22 mouse cellular contexts compared by ENCODE assay signal in genomic region chr13:19482198-19482597, GRCm38 (mm10).
DNase-seq lines count a peak whose midpoint lies in the region; ATAC-seq and TF ChIP-seq lines count a peak whose summit lies in the region.
"Had no signal": no experiment of that assay in that cellular context is flagged by ENCODE, and none has a peak within 500 bp of the region (broad histone marks: within the 10 kb centered on the region; RNA-seq: fewer than 3 reads in every experiment).

No protein-coding gene starts in this region.

- H3K4me1 ChIP-seq in MEL (ENCODE audit: control insufficient read depth in 1 of 2, insufficient read depth in 2 of 2, low read length in 2 of 2): no peaks in the 10 kb centered on the region
- no peaks in the 10 kb centered on the region for H3K4me1 ChIP-seq in midbrain, embryonic 15.5 days

- 0 out of 2 replicates have a peak, but pooled peaks have one; percentile 11 for ATAC-seq in common myeloid progenitor, adult 5-6 weeks (replicated peaks; ENCODE audit: low read depth, poor library complexity, severe bottlenecking)
- ATAC-seq in midbrain, embryonic 15.5 days (replicated peaks): no peak
- ATAC-seq: activated CD4-positive, CD25-positive, alpha-beta regulatory T cell, adult 4 months; CD4-positive, CD25-positive, alpha-beta regulatory T cell, adult 4 months; Patski had no signal

- no peak for TF ChIP-seq POLR2A in MEL (IDR thresholded peaks at IDR 0.05; ENCODE audit: control insufficient read depth in 1 of 2, insufficient read depth in 1 of 2, low read depth in 1 of 2, low read length in 2 of 2, poor library complexity in 1 of 2)

- H3K27ac ChIP-seq in MEL (ENCODE audit: control insufficient read depth, low read depth, low read length): no peak overlapping the region
- no peak overlapping the region for H3K27ac ChIP-seq in midbrain, embryonic 15.5 days

- no peak for TF ChIP-seq RAD21 in MEL (IDR thresholded peaks at IDR 0.05; ENCODE audit: low read depth, low read length)

- 85% methylated on average over 3 of the region's 3 CpGs for WGBS in midbrain, embryonic 15.5 days

- peak; percentile 62 for DNase-seq in MEL (ENCODE audit: low read depth, low spot score)
- peak; percentile 25 for DNase-seq in fibroblast of lung, adult 2 months (ENCODE audit: low read depth)
- DNase-seq in lung, postnatal 4 days: no peak
- DNase-seq in thymus, postnatal 25 days: no peak
- DNase-seq: adrenal gland, adult 2 months; adrenal gland, adult 8-10 months; adrenal gland, postnatal 10 days; adrenal gland, postnatal 14 days; adrenal gland, postnatal 25 days; adrenal gland, postnatal 36 days; B cell, adult 2 months; cerebellum, adult 11 months; cerebellum, adult 11-12 months; cerebellum, adult 18-20 months; cerebellum, adult 2 months had no signal

- peak; percentile 48 to 50; a peak in 3 of 4 replicates for TF ChIP-seq EP300 in MEL (IDR thresholded peaks at IDR 0.05; ENCODE audit: low read depth in 1 of 2, low read length in 2 of 2)

- no peak overlapping the region for H3K4me3 ChIP-seq in MEL (ENCODE audit: control insufficient read depth in 1 of 2, insufficient read depth in 1 of 2, low read depth in 2 of 2, low read length in 2 of 2)
- no peak overlapping the region for H3K4me3 ChIP-seq in midbrain, embryonic 15.5 days

- no peaks in the 10 kb centered on the region for H3K9me3 ChIP-seq in MEL (replicated peaks; ENCODE audit: insufficient read depth, low read length)
- no peaks in the 10 kb centered on the region for H3K9me3 ChIP-seq in midbrain, embryonic 15.5 days
- H3K9me3 ChIP-seq: G1E had no signal

- H3K9ac ChIP-seq in MEL (ENCODE audit: control insufficient read depth, low read depth, low read length, poor library complexity, severe bottlenecking): no peak overlapping the region
- H3K9ac ChIP-seq in midbrain, embryonic 15.5 days: no peak overlapping the region

- peaks cover 0 to 3% of the 10 kb centered on the region in 2 experiments; a peak in 3 of 4 replicates for H3K27me3 ChIP-seq in MEL (ENCODE audit: control insufficient read depth in 1 of 2, insufficient read depth in 2 of 2, low read length in 2 of 2)
- H3K27me3 ChIP-seq in midbrain, embryonic 15.5 days (replicated peaks): no peaks in the 10 kb centered on the region
- H3K27me3 ChIP-seq: CH12.LX, Patski had no signal

- no peaks in the 10 kb centered on the region for H3K79me2 ChIP-seq in MEL (ENCODE audit: control insufficient read depth, insufficient read depth, low read length, poor library complexity)

- H3K36me3 ChIP-seq in MEL (ENCODE audit: control insufficient read depth in 1 of 2, insufficient read depth in 2 of 2, low read length in 2 of 2): peaks cover 0 to 3% of the 10 kb centered on the region in 2 experiments; a peak in 2 of 4 replicates
- no peaks in the 10 kb centered on the region for H3K36me3 ChIP-seq in midbrain, embryonic 15.5 days (replicated peaks)
- H3K36me3 ChIP-seq: G1E had no signal

- no peak overlapping the region for H3K4me2 ChIP-seq in midbrain, embryonic 15.5 days

- no peak for TF ChIP-seq CTCF in MEL (IDR thresholded peaks at IDR 0.05 in 2 of 3, conservative IDR thresholded peaks at IDR 0.05 in 1 of 3; ENCODE audit: control insufficient read depth in 1 of 3, insufficient read depth in 1 of 3, low read depth in 2 of 3, low read length in 3 of 3, poor library complexity in 1 of 3, severe bottlenecking in 1 of 3)

TF ChIP-seq in MEL, 35 proteins besides CTCF, POLR2A, EP300 and RAD21:
- no peak for TF ChIP-seq SIN3A (IDR thresholded peaks at IDR 0.05; ENCODE audit: low read length)
- TF ChIP-seq RCOR1 (IDR thresholded peaks at IDR 0.05; ENCODE audit: low read depth, low read length): peak; percentile 80
- TF ChIP-seq CHD1 (IDR thresholded peaks at IDR 0.05; ENCODE audit: low read depth, low read length): no peak
- TF ChIP-seq NELFE (IDR thresholded peaks at IDR 0.05; ENCODE audit: low read depth, low read length): no peak
- no peak for TF ChIP-seq UBTF (IDR thresholded peaks at IDR 0.05; ENCODE audit: borderline replicate concordance, insufficient read depth, low read depth, low read length)
- TF ChIP-seq POLR2AphosphoS2 (IDR thresholded peaks at IDR 0.05; ENCODE audit: low read length): no peak
- TF ChIP-seq KAT2A (conservative IDR thresholded peaks at IDR 0.05; ENCODE audit: low read depth, low read length): no peak
- no peak for TF ChIP-seq MXI1 (IDR thresholded peaks at IDR 0.05; ENCODE audit: low read depth, low read length)
- no peak for TF ChIP-seq HCFC1 (IDR thresholded peaks at IDR 0.05; ENCODE audit: low read depth, low read length)
- TF ChIP-seq POLR2AphosphoS5 (IDR thresholded peaks at IDR 0.05; ENCODE audit: borderline replicate concordance, low read depth, low read length): no peak
- TF ChIP-seq E2F4 (IDR thresholded peaks at IDR 0.05; ENCODE audit: borderline replicate concordance, low read depth, low read length): no peak
- 0 out of 2 replicates have a peak, but pooled peaks have one; percentile 18 for TF ChIP-seq USF1 (IDR thresholded peaks at IDR 0.05; ENCODE audit: low read depth, low read length)
- no peak for TF ChIP-seq MEF2A (IDR thresholded peaks at IDR 0.05; ENCODE audit: extremely low read depth, insufficient replicate concordance, low read depth, low read length, poor library complexity, severe bottlenecking)
- no peak for TF ChIP-seq ELF1 (IDR thresholded peaks at IDR 0.05; ENCODE audit: low read depth, low read length)
- TF ChIP-seq MYB (IDR thresholded peaks at IDR 0.05; ENCODE audit: low read depth, low read length): no peak
- TF ChIP-seq BHLHE40 (IDR thresholded peaks at IDR 0.05; ENCODE audit: borderline replicate concordance, low read depth, low read length): no peak
- no peak for TF ChIP-seq ZKSCAN1 (IDR thresholded peaks at IDR 0.05; ENCODE audit: low read depth, low read length)
- TF ChIP-seq TBP (IDR thresholded peaks at IDR 0.05; ENCODE audit: low read depth, low read length): no peak
- no peak for TF ChIP-seq ZNF384 (IDR thresholded peaks at IDR 0.05; ENCODE audit: low read depth, low read length)
- no peak for TF ChIP-seq MAX (IDR thresholded peaks at IDR 0.05; ENCODE audit: low read length)
- TF ChIP-seq MAFK (IDR thresholded peaks at IDR 0.05; ENCODE audit: borderline replicate concordance, low read depth, low read length): no peak
- no peak for TF ChIP-seq ETS1 (IDR thresholded peaks at IDR 0.05; ENCODE audit: low read depth, low read length)
- no peak for TF ChIP-seq USF2 (IDR thresholded peaks at IDR 0.05; ENCODE audit: borderline replicate concordance in 1 of 2, insufficient read depth in 1 of 2, low read depth in 1 of 2, low read length in 2 of 2)
- peak; percentile 51 for TF ChIP-seq GATA1 (IDR thresholded peaks at IDR 0.05; ENCODE audit: low read depth, low read length)
- no peak for TF ChIP-seq CHD2 (IDR thresholded peaks at IDR 0.05; ENCODE audit: low read length)

Comparison
In these comparisons a context has a peak if more than half of its experiments do, and no peak if none do; other contexts are left out.
1. DNase-seq: peak in MEL (single experiment) and fibroblast of lung, adult 2 months (single experiment); none in lung, postnatal 4 days (0 of 2) and thymus, postnatal 25 days (single experiment).